Mouse (Mus musculus) c-Kit-negative CD71-positive TER-119-positive erythroid progenitor cells, embryonic 14.5 days (primary cell): ENCODE results near the gene Adra2c.

Source experiments
- DNase-seq: peaks from one replicate; pipeline ENCODE4 v3.0.0-alpha.2; 2013; ENCODE audit warnings: low read depth, low spot score

The Adra2c gene

DNA sequence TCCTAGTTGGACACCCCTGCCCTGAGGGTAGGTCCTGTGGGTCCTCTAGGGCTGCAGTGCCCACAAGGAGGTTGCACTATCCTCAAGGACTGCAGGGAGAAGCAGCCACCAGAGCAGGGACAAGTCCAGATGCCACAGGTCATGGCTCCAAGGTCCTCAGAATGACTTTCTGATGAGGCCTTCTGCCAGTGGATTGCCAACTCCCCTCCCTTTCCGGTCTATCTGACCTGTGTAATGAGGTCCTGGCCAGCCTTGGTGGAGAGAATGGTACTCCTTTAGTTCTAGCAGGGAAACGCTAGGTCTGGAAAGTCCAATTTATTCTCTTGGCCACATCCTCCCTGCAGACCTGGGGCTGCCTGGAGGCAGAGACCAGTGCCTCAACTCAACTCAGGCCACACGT lies at the start of gene Adra2c:
Gene Adra2c, plus strand, starts transcription at position 301 of the 400 bp plus-strand sequence.
- DNase-seq: no peak

DNA sequence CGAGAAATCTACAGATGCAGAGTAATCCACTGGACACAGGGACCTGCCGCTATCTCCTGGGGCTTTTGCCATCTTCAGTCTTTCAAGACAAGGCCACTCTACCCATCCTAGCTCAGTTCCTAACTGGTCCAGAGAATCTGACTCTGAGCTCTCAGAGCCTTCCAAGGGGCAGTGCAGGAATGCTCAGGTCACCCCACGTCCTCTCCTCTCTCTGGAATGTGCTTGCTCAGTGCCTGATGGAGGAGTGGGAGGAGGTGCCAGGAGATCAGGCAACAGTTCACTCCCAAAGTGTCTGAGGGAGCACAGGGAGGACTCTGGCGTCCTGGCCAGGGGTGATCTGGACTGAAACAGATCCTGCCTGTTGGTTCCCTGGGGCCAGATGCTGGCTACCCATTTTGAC lies 45.0 kb upstream of the Adra2c start:
- no peak for DNase-seq

DNA sequence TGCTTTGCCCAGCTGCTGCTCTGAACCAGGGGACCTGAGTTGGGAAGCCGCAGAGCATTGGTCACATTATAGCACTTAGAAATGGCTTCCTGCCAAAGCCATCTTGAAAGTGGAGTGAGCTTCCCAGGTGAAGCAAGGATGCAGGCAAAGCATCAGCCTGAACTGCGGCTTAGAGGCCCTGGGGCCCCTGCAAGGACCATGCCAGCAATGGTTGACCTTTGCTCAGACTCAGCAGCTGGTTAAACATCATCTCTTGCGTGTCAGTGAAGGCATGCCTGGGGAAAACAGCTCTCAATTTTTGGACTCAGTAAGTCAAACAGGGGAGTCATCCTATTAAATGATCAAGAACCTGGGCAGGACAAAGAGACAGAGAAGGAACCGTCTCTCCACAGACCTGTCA lies 40.4 kb upstream of the Adra2c start:
- no peak for DNase-seq

DNA sequence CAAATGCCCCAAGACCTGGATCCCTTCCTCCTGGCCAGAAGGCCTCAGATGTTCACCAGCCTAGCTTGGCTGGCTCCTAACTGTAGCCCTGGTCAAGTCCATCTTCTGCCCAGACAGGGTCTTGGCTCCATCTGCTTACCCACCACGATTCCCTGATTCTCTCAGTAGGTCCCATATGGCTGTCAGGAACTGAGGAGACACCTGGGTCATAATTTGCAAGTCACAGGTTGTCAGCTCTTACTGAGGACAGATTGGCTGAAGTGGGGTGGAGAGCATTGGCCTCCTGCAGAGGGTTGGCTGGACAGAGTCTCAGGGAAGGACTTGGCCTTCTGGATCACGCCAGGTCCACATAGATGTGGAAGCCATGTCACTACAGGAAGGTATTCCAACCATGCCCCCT lies 39.5 kb upstream of the Adra2c start:
- no peak for DNase-seq

- no peak for DNase-seq
Observed at GRCm38 (mm10) chr5:35241556-35241955, 36.6 kb upstream of the Adra2c start.

DNA sequence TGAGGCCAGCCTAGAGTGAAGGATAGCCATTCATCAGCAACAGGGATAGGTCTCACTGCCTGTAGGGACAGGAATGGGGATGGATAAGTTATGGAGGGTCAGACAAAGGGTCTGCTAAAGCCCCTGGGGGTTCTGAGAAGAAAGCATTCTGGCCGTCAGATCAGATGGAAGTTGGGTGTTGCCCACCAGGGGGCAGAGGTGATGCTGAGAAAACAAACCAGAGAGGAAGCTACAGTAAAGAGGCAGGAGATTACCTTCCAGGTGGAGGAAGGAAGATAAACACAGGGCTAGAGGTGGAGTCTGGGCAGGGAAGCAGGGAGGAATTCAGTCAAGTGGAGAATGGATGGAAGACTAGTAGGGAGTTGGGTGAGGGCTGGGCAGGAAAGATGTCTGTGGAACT lies 33.9 kb upstream of the Adra2c start:
- DNase-seq: no peak

GRCm38 (mm10) chr5:35245555-35246273 lies 32.4 kb upstream of the Adra2c start:
- DNase-seq: no peak

DNA sequence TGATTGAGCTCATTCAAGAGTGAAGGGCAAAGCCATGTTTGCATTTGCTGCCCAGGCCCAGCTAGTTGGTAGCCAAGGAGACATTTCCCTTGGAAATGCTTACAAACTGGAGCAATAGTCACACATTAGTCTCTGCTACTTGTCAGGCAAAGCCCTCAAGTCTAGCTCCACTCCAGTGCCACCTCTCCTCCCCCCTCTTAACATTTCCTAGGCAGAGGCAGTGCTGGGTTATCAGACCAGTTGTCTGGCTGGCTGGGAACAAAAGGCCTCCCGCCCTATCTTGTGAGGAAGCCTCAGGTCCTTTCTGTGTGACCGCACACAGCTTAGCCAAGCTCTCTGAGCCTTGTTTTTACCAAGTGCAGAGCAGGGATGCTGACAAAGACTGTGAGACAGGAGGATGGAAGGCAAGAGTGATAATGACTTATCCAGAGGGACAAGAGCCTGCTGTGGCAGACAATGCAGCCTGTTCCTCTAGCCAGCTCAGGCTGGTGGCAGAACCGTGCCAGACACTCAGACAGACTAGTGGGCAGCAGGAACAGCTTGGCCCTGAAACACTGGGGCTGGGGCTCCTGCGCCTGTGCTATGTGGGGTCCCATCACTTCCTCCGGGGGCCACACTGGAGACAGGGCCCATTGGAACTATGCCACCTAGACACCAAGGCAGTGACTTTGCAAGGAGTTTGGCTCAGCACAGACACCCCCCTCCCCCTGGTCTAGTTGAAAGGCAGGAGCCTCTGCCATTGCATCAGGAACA lies 23.0 kb upstream of the Adra2c start:
- DNase-seq: no peak

GRCm38 (mm10) chr5:35263716-35264115 lies 14.4 kb upstream of the Adra2c start:
- no peak for DNase-seq

DNA sequence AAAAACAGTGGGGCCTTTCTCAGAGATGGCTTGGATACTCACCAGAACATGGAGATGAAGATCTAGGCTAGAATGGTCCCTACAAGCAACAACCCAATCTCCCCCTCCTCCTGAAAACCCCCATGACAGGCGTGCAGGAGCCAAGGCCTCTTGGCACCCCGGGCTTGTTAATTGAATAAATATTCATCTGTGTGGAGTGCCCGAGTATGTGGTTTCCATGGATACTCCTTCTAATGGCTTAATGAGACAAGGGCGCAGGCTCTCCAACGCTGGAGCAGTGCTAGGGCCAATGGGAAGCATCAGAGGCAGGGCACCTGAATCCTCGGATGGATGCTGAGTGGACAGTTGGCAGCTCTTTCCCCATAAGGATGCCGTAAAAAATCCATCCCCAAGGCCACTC lies 10.6 kb upstream of the Adra2c start:
- DNase-seq: no peak

GRCm38 (mm10) chr5:35275356-35275755 lies 2.8 kb upstream of the Adra2c start:
- no peak for DNase-seq

DNA sequence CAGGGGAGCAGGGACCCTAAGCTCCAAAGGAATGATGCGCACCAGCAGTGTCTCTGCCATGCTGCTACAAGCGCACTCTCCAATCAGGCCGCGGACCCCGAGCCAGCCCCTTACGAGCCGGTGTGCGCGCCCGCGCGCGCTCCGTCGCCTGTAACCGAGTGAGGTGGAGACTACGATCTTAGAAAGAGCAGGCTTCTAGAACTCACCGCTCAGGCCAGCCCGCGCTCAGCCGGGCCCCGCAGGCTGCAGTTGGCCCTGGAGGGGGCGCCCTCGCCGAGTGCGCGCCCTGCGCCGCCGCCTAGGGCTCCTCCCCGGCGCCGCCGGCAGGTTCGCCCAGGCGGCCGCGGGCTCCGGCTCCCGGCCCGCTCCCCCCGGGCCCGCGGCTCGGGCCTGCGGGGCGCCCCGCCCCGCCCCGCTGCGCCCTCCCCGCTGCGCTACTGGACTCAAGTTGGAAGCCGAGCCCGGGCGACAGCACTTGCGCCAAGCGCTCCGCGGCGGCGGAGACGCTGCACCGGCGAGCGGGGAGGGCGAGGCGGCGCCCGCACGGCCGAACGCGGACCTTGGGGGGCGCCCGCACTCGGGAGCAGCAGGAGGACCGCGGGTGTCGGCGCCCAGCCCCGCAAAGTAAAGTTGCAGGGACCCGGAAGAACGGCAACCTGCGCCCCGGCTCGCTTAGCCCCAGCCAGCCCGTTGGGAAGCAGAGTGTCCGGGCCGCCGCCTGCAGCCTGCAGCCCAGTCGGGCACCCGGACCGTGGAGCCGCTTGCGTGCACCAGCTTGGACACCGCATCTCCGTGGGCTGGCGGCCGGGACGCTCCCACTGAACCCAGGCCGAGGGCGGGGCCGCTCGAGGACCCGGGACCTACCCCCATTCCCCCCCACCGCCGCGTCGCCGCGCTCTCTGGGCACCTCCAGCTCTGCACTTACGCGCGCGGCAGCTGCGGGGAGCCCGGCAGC lies 899 bp downstream of the Adra2c start:
- no peak for DNase-seq

DNA sequence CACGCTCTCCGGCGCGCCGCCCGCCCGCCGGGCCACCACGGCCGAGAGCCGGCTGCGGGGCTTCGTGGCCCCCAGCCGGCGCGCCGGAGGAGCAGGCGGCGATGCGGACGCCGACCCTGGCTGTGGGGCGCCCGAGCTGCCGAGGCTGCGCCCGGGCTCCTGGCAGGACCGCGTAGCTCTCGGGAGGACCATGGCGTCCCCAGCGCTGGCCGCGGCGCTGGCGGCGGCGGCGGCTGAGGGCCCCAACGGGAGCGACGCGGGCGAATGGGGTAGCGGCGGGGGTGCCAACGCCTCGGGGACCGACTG lies 1.5 kb downstream of the Adra2c start:
- no peak for DNase-seq

DNA sequence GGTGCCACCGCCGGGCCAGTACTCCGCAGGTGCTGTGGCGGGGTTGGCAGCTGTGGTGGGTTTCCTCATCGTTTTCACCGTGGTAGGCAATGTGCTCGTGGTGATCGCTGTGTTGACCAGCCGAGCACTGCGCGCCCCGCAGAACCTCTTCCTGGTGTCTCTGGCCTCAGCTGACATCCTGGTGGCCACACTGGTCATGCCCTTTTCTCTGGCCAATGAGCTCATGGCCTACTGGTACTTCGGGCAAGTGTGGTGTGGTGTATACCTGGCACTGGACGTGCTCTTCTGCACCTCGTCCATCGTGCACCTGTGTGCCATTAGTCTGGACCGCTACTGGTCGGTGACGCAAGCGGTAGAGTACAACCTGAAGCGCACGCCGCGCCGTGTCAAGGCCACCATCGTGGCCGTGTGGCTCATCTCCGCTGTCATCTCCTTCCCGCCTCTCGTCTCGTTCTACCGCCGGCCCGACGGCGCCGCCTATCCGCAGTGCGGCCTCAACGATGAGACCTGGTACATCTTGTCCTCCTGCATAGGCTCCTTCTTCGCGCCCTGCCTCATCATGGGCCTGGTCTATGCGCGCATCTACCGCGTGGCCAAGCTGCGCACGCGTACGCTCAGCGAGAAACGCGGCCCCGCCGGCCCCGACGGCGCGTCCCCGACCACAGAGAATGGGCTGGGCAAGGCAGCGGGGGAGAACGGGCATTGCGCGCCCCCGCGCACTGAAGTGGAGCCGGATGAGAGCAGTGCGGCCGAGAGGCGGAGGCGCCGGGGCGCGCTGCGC lies 2.1 kb downstream of the Adra2c start:
- DNase-seq: no peak

DNA sequence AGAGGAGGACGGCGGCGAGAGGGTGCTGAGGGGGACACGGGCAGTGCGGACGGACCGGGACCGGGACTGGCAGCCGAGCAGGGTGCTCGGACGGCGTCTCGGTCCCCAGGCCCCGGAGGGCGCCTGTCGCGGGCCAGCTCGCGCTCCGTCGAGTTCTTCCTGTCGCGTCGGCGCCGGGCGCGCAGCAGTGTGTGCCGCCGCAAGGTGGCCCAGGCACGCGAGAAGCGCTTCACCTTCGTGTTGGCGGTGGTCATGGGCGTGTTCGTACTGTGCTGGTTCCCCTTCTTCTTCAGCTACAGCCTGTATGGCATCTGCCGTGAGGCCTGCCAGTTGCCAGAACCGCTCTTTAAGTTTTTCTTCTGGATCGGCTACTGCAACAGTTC lies 2.7 kb downstream of the Adra2c start:
- DNase-seq: no peak

DNA sequence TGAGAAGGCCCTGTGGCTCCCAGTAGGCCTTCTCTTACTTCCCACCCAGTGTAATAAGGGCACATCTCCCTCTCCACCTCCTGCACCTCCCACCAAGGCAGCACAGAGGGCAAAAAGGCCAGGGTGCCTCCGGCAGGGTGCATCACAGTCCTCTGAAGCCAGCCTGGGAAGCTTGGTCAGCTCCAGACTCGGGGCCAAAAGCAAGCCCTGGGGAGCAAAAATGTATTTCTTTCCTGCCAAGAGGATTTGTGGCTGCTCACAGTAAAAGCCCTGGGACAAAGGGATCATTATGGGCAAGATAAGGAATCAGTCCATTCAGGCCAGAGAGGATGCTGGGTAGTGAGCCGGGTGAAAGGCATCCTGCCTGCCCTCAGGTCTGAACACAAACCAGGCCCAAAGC lies 7.2 kb downstream of the Adra2c start:
- DNase-seq: no peak

DNA sequence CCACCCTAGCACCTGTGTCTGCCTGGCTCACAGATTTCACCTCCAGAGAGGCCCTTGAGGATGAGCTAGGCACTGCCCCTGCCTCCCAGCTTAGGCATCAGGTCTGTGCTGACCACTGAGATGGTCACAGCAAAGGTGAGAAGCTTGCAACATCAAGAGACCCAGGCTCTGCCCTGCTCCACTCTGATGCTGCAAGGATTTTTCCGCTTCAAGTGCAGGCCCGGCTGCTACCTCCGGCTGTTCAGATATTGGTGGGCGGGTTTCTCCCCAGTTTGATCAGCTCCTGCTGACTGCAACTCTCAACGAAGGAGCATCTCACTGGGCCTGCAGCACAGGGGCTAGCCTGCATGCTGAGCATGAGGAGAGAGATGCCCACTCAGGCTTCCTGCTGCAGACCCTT lies 8.1 kb downstream of the Adra2c start:
- DNase-seq: no peak

- DNase-seq: no peak
Observed at GRCm38 (mm10) chr5:35299621-35300020, 21.5 kb downstream of the Adra2c start.

DNA sequence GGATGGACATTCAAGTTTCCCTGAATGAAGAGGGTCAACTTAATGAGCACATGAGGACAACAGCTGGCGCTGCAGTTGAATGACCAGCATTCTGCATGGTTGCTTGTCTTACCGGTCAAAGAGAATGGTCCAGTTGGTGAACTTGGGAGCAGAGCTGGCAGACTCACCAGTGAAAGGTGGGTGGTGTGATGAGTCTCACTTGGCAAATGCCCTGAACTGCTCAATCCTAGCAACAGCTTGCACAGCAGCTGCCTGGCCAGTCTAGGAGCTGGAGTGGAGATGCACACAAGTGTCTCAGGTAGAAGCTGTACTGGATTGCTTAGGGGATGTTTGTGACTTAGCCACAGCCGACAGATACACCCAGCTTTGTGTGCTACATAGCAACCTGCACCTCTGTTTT lies 26.1 kb downstream of the Adra2c start:
- no peak for DNase-seq

GRCm38 (mm10) chr5:35305332-35305731 lies 27.2 kb downstream of the Adra2c start:
- no peak for DNase-seq

DNA sequence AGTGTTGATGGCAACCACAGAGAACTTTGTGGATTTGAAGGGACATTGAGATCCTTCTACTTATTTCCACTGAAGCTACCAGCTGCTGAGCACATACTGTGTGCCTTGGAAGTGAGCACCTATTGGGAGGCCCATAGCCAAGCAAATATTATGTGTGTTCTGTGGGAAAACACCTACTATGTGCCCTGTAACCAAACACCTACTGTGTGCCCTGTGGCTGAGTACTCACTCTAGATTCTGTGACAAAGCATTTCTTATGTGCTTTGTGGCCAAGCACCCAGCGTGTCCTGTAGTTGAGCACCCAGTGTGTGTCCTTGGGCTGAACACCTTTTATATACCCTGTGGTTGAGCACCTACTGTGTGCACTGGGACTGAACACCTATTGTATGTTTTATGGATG lies 28.6 kb downstream of the Adra2c start:
- DNase-seq: no peak

- DNase-seq: no peak
Observed at GRCm38 (mm10) chr5:35309853-35310252, 31.7 kb downstream of the Adra2c start.
